Mouse (Mus musculus) neural tube, embryonic 11.5 days (tissue): ENCODE results near the gene Akap2. TPM values are rescaled to one million over a fixed set of nuclear protein-coding genes. Genes with fewer than 3 reads are reported as not detected.

Experiments
- ATAC-seq: fragments of 200-750 bp; cut with Nextera tagmentation; 2 replicates; pipeline ENCODE4 v1.8.0; 2017; ENCODE audit warnings: moderate number of reproducible peaks, mild to moderate bottlenecking, moderate TSS enrichment, moderate library complexity; ENCODE audit not compliant: insufficient read depth, low FRiP score, low TSS enrichment
- DNase-seq: peaks from one replicate; pipeline ENCODE4 v3.0.0-alpha.2; 2015; ENCODE audit warnings: low spot score
- H3K27ac ChIP-seq: fragments of 300-500 bp; sonication (generic); 2 replicates; pipeline ENCODE4 v1.5.1; 2014; ENCODE audit warnings: low read depth, mild to moderate bottlenecking, low read length
- H3K27me3 ChIP-seq: fragments of 300-500 bp; sonication (generic); 2 replicates; pipeline ENCODE4 v1.6.1; 2014; ENCODE audit warnings: mild to moderate bottlenecking, low read length, mixed read lengths; ENCODE audit not compliant: control insufficient read depth, insufficient read depth
- H3K36me3 ChIP-seq: fragments of 300-500 bp; sonication (generic); 2 replicates; pipeline ENCODE4 v1.6.1; 2014; ENCODE audit warnings: mild to moderate bottlenecking, low read length, moderate library complexity, mixed read lengths; ENCODE audit not compliant: control insufficient read depth, insufficient read depth
- H3K4me1 ChIP-seq: fragments of 300-500 bp; sonication (generic); 2 replicates; pipeline ENCODE4 v1.6.1; 2014; ENCODE audit warnings: low read length, mixed read lengths; ENCODE audit not compliant: control insufficient read depth, insufficient read depth
- H3K4me2 ChIP-seq: fragments of 300-500 bp; sonication (generic); 2 replicates; pipeline ENCODE4 v1.6.1; 2014; ENCODE audit warnings: low read depth, mild to moderate bottlenecking, moderate library complexity
- H3K4me3 ChIP-seq: fragments of 300-500 bp; sonication (generic); 2 replicates; pipeline ENCODE4 v1.5.1; 2014; ENCODE audit warnings: low read depth, low read length
- H3K9ac ChIP-seq: fragments of 300-500 bp; sonication (generic); 2 replicates; pipeline ENCODE4 v1.6.1; 2014; ENCODE audit warnings: mild to moderate bottlenecking, low read length
- H3K9me3 ChIP-seq: fragments of 300-500 bp; sonication (generic); 2 replicates; pipeline ENCODE4 v1.6.1; 2016; ENCODE audit warnings: low read length; ENCODE audit not compliant: control insufficient read depth
- WGBS: fragments of 180-500 bp; shearing (Covaris S2); extraction: QIAGEN DNeasy Blood & Tissue Kit; methylation state at CpG from one replicate; pipeline ENCODE4 v1.1.7; 2014; 5-methylcytosine and 5-hydroxymethylcytosine counted together
- polyA plus RNA-seq: library from polyadenylated mRNA; unstranded; fragments of >200 nt; fragmentation: Nextera tagmentation; extraction: Ambion mirVana; gene quantifications from 2 replicates; pipeline ENCODE4 v1.2.1, GENCODE M21; 2014

The Akap2 gene
- 29.7 TPM in 2 replicates for polyA plus RNA-seq

DNA sequence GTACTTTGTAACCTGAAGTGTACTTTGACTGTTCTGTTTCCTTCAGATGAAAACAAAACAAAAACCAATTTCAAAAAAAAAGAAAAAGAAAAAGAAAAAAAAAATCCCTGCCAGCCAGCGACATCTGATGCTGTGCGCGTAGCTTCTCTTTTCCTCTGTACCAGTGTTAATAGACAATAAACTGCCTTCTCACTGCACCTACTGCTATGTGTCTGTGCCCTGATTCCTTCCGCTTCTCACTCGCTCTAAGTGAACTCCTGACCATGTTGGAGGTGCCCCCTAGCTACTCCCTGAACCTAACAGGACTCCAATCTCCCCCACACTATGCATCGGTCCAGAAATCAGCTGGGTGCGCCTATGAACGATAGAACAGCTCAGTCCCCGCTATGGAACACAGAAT, at the start of gene Akap2:
Gene Akap2, plus strand, starts transcription at position 304 of the 400 bp plus-strand sequence.
- H3K27ac ChIP-seq: no peak within 1 kb of the TSS
- no peak within 1 kb of the TSS for H3K9ac ChIP-seq
- ATAC-seq (no peak), DNase-seq (no peak)
- H3K4me1 ChIP-seq: no peaks in the 10 kb centered on the region
- H3K4me3 ChIP-seq: no peak within 1 kb of the TSS
- H3K27me3 ChIP-seq: no peaks in the 10 kb centered on the region
- WGBS: 86% methylated on average over 9 of the region's 9 CpGs
- no peak within 1 kb of the TSS for H3K4me2 ChIP-seq
- H3K9me3 ChIP-seq: no peaks in the 10 kb centered on the region
- no peaks in the 10 kb centered on the region for H3K36me3 ChIP-seq

GRCm38 (mm10) chr4:57670813-57671469, 46.5 kb upstream of the Akap2 start:
- H3K9me3 ChIP-seq: no peaks in the 10 kb centered on the region
- no peak overlapping the region for H3K4me3 ChIP-seq
- DNase-seq: no peak
- H3K4me2 ChIP-seq: no peak overlapping the region
- no peak for ATAC-seq
- H3K27me3 ChIP-seq: no peaks in the 10 kb centered on the region
- no peaks in the 10 kb centered on the region for H3K4me1 ChIP-seq
- H3K9ac ChIP-seq: no peak overlapping the region
- no peak overlapping the region for H3K27ac ChIP-seq
- 74% methylated on average over 7 of the region's 7 CpGs for WGBS
- no peaks in the 10 kb centered on the region for H3K36me3 ChIP-seq

DNA sequence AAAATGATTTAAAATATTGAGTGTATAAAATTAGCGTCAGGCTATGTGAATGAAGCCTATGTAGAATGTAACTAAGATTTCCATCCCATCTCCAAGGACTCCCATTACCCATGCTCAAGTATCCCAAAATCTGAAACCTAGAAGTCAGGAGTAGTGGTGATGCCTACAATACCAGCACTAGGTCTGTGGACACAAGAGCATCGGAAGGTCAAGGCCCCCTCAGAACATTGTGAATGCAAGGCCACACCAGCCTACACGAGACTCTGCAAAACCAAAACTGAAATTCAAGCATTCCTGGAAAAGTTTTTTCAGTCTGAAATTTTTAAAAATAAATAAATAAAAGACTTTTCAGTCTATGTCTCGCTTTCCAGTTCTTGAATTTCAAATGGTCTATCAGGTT, 44.9 kb upstream of the Akap2 start:
- Histone ChIP-seq H3K4me2 (no peak overlapping the region), H3K4me1 (no peaks in the 10 kb centered on the region), H3K4me3 (no peak overlapping the region), H3K27ac (no peak overlapping the region), H3K9ac (no peak overlapping the region), H3K36me3 (no peaks in the 10 kb centered on the region), H3K27me3 (no peaks in the 10 kb centered on the region), H3K9me3 (no peaks in the 10 kb centered on the region)
- 81% methylated on average over 4 of the region's 4 CpGs for WGBS
- no peak for ATAC-seq
- no peak for DNase-seq

- Histone ChIP-seq H3K4me2 (peak overlapping the region; percentile 41), H3K9ac (peak overlapping the region; percentile 45), H3K27me3 (no peaks in the 10 kb centered on the region), H3K4me1 (no peaks in the 10 kb centered on the region), H3K9me3 (no peaks in the 10 kb centered on the region), H3K27ac (peak overlapping the region; percentile 17; the same call in 1 of the 2 replicates), H3K36me3 (no peaks in the 10 kb centered on the region), H3K4me3 (no peak overlapping the region)
- ATAC-seq (peak; percentile 60; the same call in 1 of the 2 replicates), DNase-seq (peak; percentile 88)
- WGBS: 15% methylated on average over 12 of the region's 12 CpGs
Observed at GRCm38 (mm10) chr4:57672996-57673906, 44.2 kb upstream of the Akap2 start.

DNA sequence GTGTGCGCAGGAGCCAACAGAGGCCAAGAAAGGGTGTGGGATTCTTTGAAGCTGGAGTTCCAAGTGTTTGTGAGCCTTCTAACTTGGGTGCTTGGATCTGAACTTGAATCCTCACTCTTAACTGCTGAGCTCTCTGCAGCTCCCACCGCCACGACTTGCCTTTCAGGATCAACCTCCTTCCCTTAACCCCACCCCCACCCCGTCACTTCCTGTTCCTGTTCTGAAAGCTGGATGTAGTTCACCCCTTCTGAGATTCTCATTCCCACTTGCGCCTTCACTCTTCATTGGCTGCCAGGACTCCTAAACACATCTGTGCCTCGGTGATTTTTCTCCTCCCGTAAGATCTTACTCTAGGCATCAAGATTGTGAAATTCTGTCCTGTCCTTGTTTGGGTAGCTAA, 43.1 kb upstream of the Akap2 start:
- no peak overlapping the region for H3K4me3 ChIP-seq
- no peak overlapping the region for H3K27ac ChIP-seq
- H3K9ac ChIP-seq: no peak overlapping the region
- no peak for ATAC-seq
- H3K9me3 ChIP-seq: no peaks in the 10 kb centered on the region
- no peak for DNase-seq
- no peaks in the 10 kb centered on the region for H3K36me3 ChIP-seq
- WGBS: 79% methylated on average over 7 of the region's 7 CpGs
- H3K27me3 ChIP-seq: no peaks in the 10 kb centered on the region
- H3K4me2 ChIP-seq: no peak overlapping the region
- no peaks in the 10 kb centered on the region for H3K4me1 ChIP-seq

GRCm38 (mm10) chr4:57675387-57675786, 42.1 kb upstream of the Akap2 start:
- Histone ChIP-seq H3K4me3 (no peak overlapping the region), H3K27ac (no peak overlapping the region)
- 0 out of 2 replicates have a peak, but pooled peaks have one; percentile 10 for ATAC-seq

GRCm38 (mm10) chr4:57677916-57678315, 39.5 kb upstream of the Akap2 start:
- H3K4me1 ChIP-seq: no peaks in the 10 kb centered on the region
- H3K9ac ChIP-seq: no peak overlapping the region
- no peak overlapping the region for H3K4me3 ChIP-seq
- no peak overlapping the region for H3K4me2 ChIP-seq
- no peaks in the 10 kb centered on the region for H3K36me3 ChIP-seq
- 87% methylated on average over 12 of the region's 12 CpGs for WGBS
- no peak for ATAC-seq
- no peaks in the 10 kb centered on the region for H3K27me3 ChIP-seq
- DNase-seq: no peak
- H3K27ac ChIP-seq: no peak overlapping the region
- H3K9me3 ChIP-seq: no peaks in the 10 kb centered on the region

More at GRCm38 (mm10) chr4:57675387-57675786, 42.1 kb upstream of the Akap2 start:
- H3K36me3 ChIP-seq: no peaks in the 10 kb centered on the region
- H3K4me2 ChIP-seq: peak overlapping the region; percentile 34
- peak; percentile 50 for DNase-seq
- H3K9ac ChIP-seq: 0 out of 2 replicates have a peak overlapping the region, but pooled peaks have one; percentile 26
- 3% methylated on average over 13 of the region's 13 CpGs for WGBS
- H3K27me3 ChIP-seq: no peaks in the 10 kb centered on the region
- no peaks in the 10 kb centered on the region for H3K4me1 ChIP-seq
- no peaks in the 10 kb centered on the region for H3K9me3 ChIP-seq

DNA sequence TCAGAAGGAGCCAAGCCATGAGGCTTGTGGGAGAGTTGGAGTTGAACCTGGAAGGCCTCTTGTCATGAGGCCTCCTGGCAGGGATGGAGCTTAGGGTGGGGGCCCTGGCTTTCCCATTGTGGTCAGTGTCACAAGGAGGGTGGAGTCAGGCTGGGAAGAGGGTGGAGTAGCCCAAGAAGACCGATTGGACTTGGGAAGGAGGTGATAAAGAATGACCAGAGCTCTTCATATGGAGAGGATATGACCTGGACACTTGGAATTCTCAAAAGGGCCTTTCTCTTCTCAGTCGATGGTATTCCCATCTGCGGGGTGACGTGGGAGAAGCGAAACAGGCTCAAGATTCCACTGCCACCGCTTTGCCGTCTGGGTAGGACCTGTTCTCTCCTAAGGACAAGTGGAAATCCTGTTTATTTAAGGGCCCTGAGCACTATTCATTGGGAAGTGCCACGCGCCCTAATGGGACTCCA, 38.4 kb upstream of the Akap2 start:
- Histone ChIP-seq H3K4me1 (no peaks in the 10 kb centered on the region), H3K4me2 (no peak overlapping the region), H3K9me3 (no peaks in the 10 kb centered on the region), H3K27ac (no peak overlapping the region), H3K27me3 (no peaks in the 10 kb centered on the region), H3K36me3 (no peaks in the 10 kb centered on the region), H3K4me3 (no peak overlapping the region), H3K9ac (no peak overlapping the region)
- DNase-seq: no peak
- no peak for ATAC-seq
- WGBS: 80% methylated on average over 9 of the region's 9 CpGs
